10 mouse cellular contexts compared by ENCODE assay signal in genomic region chr2:38578602-38579521, GRCm38 (mm10).
DNase-seq lines count a peak whose midpoint lies in the region; ATAC-seq lines count a peak whose summit lies in the region.
"Had no signal": no experiment of that assay in that cellular context is flagged by ENCODE, and none has a peak within 500 bp of the region (broad histone marks: within the 10 kb centered on the region; RNA-seq: fewer than 3 reads in every experiment).

No protein-coding gene starts in this region.

- peaks cover 56% of the 10 kb centered on the region for H3K36me3 ChIP-seq in forebrain, embryonic 13.5 days (ENCODE audit: poor library complexity, severe bottlenecking)

- H3K27ac ChIP-seq in forebrain, embryonic 13.5 days = peak overlapping the region; percentile 84
- H3K27ac ChIP-seq: heart, embryonic 15.5 days; macrophage had no signal

- no peak overlapping the region for H3K9ac ChIP-seq in forebrain, embryonic 13.5 days
- H3K9ac ChIP-seq: heart, embryonic 15.5 days had no signal

- intact Hi-C loops in left cerebral cortex, postnatal 4 days (cut with DNase I) = no loop called here

- no peak overlapping the region for H3K4me2 ChIP-seq in forebrain, embryonic 13.5 days
- H3K4me2 ChIP-seq: heart, embryonic 15.5 days had no signal

- WGBS in forebrain, embryonic 13.5 days = 66% methylated on average over 13 of the region's 13 CpGs

- H3K27me3 ChIP-seq in forebrain, embryonic 13.5 days = no peaks in the 10 kb centered on the region
- H3K27me3 ChIP-seq: heart, embryonic 15.5 days had no signal

- H3K4me3 ChIP-seq in forebrain, embryonic 13.5 days = no peak overlapping the region
- H3K4me3 ChIP-seq: heart, embryonic 15.5 days had no signal

- no peaks in the 10 kb centered on the region for H3K9me3 ChIP-seq in forebrain, embryonic 13.5 days (replicated peaks)
- H3K9me3 ChIP-seq: heart, embryonic 15.5 days had no signal

- DNase-seq in frontal cortex, postnatal 36 days (ENCODE audit: low spot score in 2 of 2) = peak; percentile 36 to 51
- no peak for DNase-seq in frontal cortex, postnatal 10 days (ENCODE audit: low spot score in 2 of 2)
- peak; percentile 93 for DNase-seq in left cerebral cortex, postnatal 4 days
- peak; percentile 42 for DNase-seq in retina, embryonic 14.5 days (ENCODE audit: low spot score)
- no peak for DNase-seq in urinary bladder, postnatal 25 days (ENCODE audit: low spot score)
- DNase-seq in heart, postnatal 4 days = no peak

- peaks cover 34% of the 10 kb centered on the region for H3K4me1 ChIP-seq in forebrain, embryonic 13.5 days

- ATAC-seq in forebrain, embryonic 13.5 days = peak; percentile 68
- no peak for ATAC-seq in CD4-positive, CD25-positive, alpha-beta regulatory T cell, adult 4 months

Comparison
In these comparisons a context has a peak if more than half of its experiments do, and no peak if none do; other contexts are left out.
1. DNase-seq: peak in frontal cortex, postnatal 36 days (2 of 2), left cerebral cortex, postnatal 4 days (single experiment) and retina, embryonic 14.5 days (single experiment); none in frontal cortex, postnatal 10 days (0 of 2), urinary bladder, postnatal 25 days (single experiment) and heart, postnatal 4 days (single experiment).